Mouse (Mus musculus) neural tube, embryonic 13.5 days (tissue): ENCODE results near the gene Olfr784. TPM values are rescaled to one million over a fixed set of nuclear protein-coding genes. Genes with fewer than 3 reads are reported as not detected.
"Not testable (repeated sequence)": the region's sequence is repeated elsewhere in the genome, so short reads cannot be mapped to it uniquely, and the experiment has no call there.

Experiments used
- ATAC-seq: fragments of 200-750 bp; cut with Nextera tagmentation; 2 replicates; pipeline ENCODE4 v1.8.0; 2017; ENCODE audit warnings: low read depth, mild to moderate bottlenecking, moderate TSS enrichment, moderate library complexity
- H3K27ac ChIP-seq: fragments of 300-500 bp; sonication (generic); replicated peaks from 2 replicates; pipeline ENCODE4 v1.5.1; 2015; ENCODE audit warnings: moderate library complexity, mild to moderate bottlenecking, inconsistent platforms
- H3K27me3 ChIP-seq: fragments of 300-500 bp; sonication (generic); 2 replicates; pipeline ENCODE4 v1.6.1; 2015; ENCODE audit warnings: mild to moderate bottlenecking, inconsistent platforms
- H3K36me3 ChIP-seq: fragments of 300-500 bp; sonication (generic); 2 replicates; pipeline ENCODE4 v1.6.1; 2015; ENCODE audit warnings: mild to moderate bottlenecking, inconsistent platforms
- H3K4me1 ChIP-seq: fragments of 300-500 bp; sonication (generic); replicated peaks from 2 replicates; pipeline ENCODE4 v1.6.1; 2015; ENCODE audit warnings: inconsistent platforms
- H3K4me2 ChIP-seq: fragments of 300-500 bp; sonication (generic); 2 replicates; pipeline ENCODE4 v1.6.1; 2015; ENCODE audit warnings: inconsistent platforms, mild to moderate bottlenecking, moderate library complexity
- H3K4me3 ChIP-seq: fragments of 300-500 bp; sonication (generic); 2 replicates; pipeline ENCODE4 v1.5.1; 2015; ENCODE audit warnings: mild to moderate bottlenecking, inconsistent platforms
- H3K9ac ChIP-seq: fragments of 300-500 bp; sonication (generic); 2 replicates; pipeline ENCODE4 v1.6.1; 2015; ENCODE audit warnings: moderate library complexity, mild to moderate bottlenecking, inconsistent platforms
- H3K9me3 ChIP-seq: fragments of 300-500 bp; sonication (generic); 2 replicates; pipeline ENCODE4 v1.6.1; 2016; ENCODE audit warnings: inconsistent platforms
- WGBS: fragments of 180-500 bp; shearing (Covaris S2); methylation state at CpG from one replicate; pipeline ENCODE4 v1.1.7; 2015; 5-methylcytosine and 5-hydroxymethylcytosine counted together
- polyA plus RNA-seq: library from polyadenylated mRNA; unstranded; fragments of >200 nt; fragmentation: Nextera tagmentation; extraction: Ambion mirVana; gene quantifications from 2 replicates; pipeline ENCODE4 v1.2.1, GENCODE M21; 2015

Olfr784 gene
- 0.08 TPM in 1 of 2 replicates, not detected in the other for polyA plus RNA-seq

- Histone ChIP-seq H3K36me3 (no peaks in the 10 kb centered on the region), H3K27me3 (no peaks in the 10 kb centered on the region), H3K9ac (no peak within 1 kb of the TSS), H3K4me2 (no peak within 1 kb of the TSS), H3K9me3 (no peaks in the 10 kb centered on the region), H3K4me1 (no peaks in the 10 kb centered on the region), H3K4me3 (no peak within 1 kb of the TSS), H3K27ac (no peak within 1 kb of the TSS)
- no peak for ATAC-seq
Observed at GRCm38 (mm10) chr10:129383783-129384182, at the start of gene Olfr784. Gene Olfr784 (plus strand): TSS chr10:129384083.

GRCm38 (mm10) chr10:129348550-129348949 is 35.3 kb upstream of the Olfr784 start, which contains the start of gene Olfr782:
Gene Olfr782 (plus strand): TSS chr10:129348850.
- ATAC-seq, result no peak
- Histone ChIP-seq H3K4me3 (no peak within 1 kb of the TSS), H3K9me3 (no peaks in the 10 kb centered on the region), H3K36me3 (no peaks in the 10 kb centered on the region), H3K9ac (no peak within 1 kb of the TSS), H3K4me1 (no peaks in the 10 kb centered on the region), H3K27me3 (no peaks in the 10 kb centered on the region), H3K4me2 (no peak within 1 kb of the TSS), H3K27ac (no peak within 1 kb of the TSS)
- 80% methylated on average over 3 of the region's 3 CpGs for whole genome bisulfite sequencing

GRCm38 (mm10) chr10:129352475-129352874 is 31.4 kb upstream of the Olfr784 start:
- H3K4me2 ChIP-seq, H3K4me1 ChIP-seq, H3K27ac ChIP-seq, H3K36me3 ChIP-seq, H3K27me3 ChIP-seq, ATAC-seq, H3K9ac ChIP-seq, H3K9me3 ChIP-seq, H3K4me3 ChIP-seq: not testable (repeated sequence)
- 69% methylated on average over 2 of the region's 2 CpGs for WGBS

GRCm38 (mm10) chr10:129356496-129356895 is 27.4 kb upstream of the Olfr784 start:
- not testable (repeated sequence) for H3K27me3 ChIP-seq, ATAC-seq
- WGBS, result 85% methylated on average over 4 of the region's 4 CpGs

GRCm38 (mm10) chr10:129357307-129357706 is 26.6 kb upstream of the Olfr784 start:
- H3K27ac ChIP-seq, result no peak overlapping the region
- no peaks in the 10 kb centered on the region for H3K4me1 ChIP-seq
- 81% methylated on average over 5 of the region's 5 CpGs for WGBS
- no peaks in the 10 kb centered on the region for H3K9me3 ChIP-seq
- H3K4me2 ChIP-seq, result no peak overlapping the region
- no peak for ATAC-seq
- H3K36me3 ChIP-seq, result no peaks in the 10 kb centered on the region
- H3K4me3 ChIP-seq, result no peak overlapping the region
- no peaks in the 10 kb centered on the region for H3K27me3 ChIP-seq
- H3K9ac ChIP-seq, result no peak overlapping the region

More at GRCm38 (mm10) chr10:129356496-129356895, 27.4 kb upstream of the Olfr784 start:
- not testable (repeated sequence) for H3K27ac ChIP-seq, H3K9ac ChIP-seq, H3K9me3 ChIP-seq, H3K4me2 ChIP-seq, H3K4me1 ChIP-seq, H3K4me3 ChIP-seq, H3K36me3 ChIP-seq

GRCm38 (mm10) chr10:129374051-129374450 is 9.8 kb upstream of the Olfr784 start:
- not testable (repeated sequence) for H3K27me3 ChIP-seq, H3K9ac ChIP-seq, H3K4me1 ChIP-seq, H3K4me3 ChIP-seq, H3K27ac ChIP-seq, H3K9me3 ChIP-seq, H3K36me3 ChIP-seq, ATAC-seq, H3K4me2 ChIP-seq
- 90% methylated on average over 5 of the region's 5 CpGs for WGBS

GRCm38 (mm10) chr10:129400892-129401291 is 17.0 kb downstream of the Olfr784 start:
- H3K36me3 ChIP-seq, result no peaks in the 10 kb centered on the region
- H3K9ac ChIP-seq, result no peak overlapping the region
- no peak for ATAC-seq
- H3K9me3 ChIP-seq, result no peaks in the 10 kb centered on the region
- WGBS, result 46% methylated on average over 5 of the region's 5 CpGs
- H3K27ac ChIP-seq, result no peak overlapping the region
- H3K4me1 ChIP-seq, result no peaks in the 10 kb centered on the region
- no peak overlapping the region for H3K4me3 ChIP-seq
- no peak overlapping the region for H3K4me2 ChIP-seq
- H3K27me3 ChIP-seq, result no peaks in the 10 kb centered on the region

- 79% methylated on average over 2 of the region's 2 CpGs for WGBS
- Histone ChIP-seq H3K4me2 (no peak within 1 kb of the TSS), H3K9me3 (no peaks in the 10 kb centered on the region), H3K27me3 (no peaks in the 10 kb centered on the region), H3K27ac (no peak within 1 kb of the TSS), H3K4me1 (no peaks in the 10 kb centered on the region), H3K36me3 (no peaks in the 10 kb centered on the region), H3K4me3 (no peak within 1 kb of the TSS), H3K9ac (no peak within 1 kb of the TSS)
- ATAC-seq, result no peak
Observed at GRCm38 (mm10) chr10:129405126-129405525, 21.2 kb downstream of the Olfr784 start, which contains the start of gene Olfr785. Gene Olfr785 (plus strand): TSS chr10:129405426.

- Histone ChIP-seq H3K4me3 (no peak within 1 kb of the TSS), H3K9ac (no peak within 1 kb of the TSS)
Observed at GRCm38 (mm10) chr10:129427006-129427405, 43.1 kb downstream of the Olfr784 start, which contains the start of gene Olfr786. Gene Olfr786 (plus strand): TSS chr10:129427306.

More at GRCm38 (mm10) chr10:129427006-129427405, 43.1 kb downstream of the Olfr784 start, which contains the start of gene Olfr786:
- H3K27ac ChIP-seq, result no peak within 1 kb of the TSS
- no peak for ATAC-seq
- no peaks in the 10 kb centered on the region for H3K4me1 ChIP-seq
- H3K36me3 ChIP-seq, result no peaks in the 10 kb centered on the region
- no peaks in the 10 kb centered on the region for H3K9me3 ChIP-seq
- H3K4me2 ChIP-seq, result no peak within 1 kb of the TSS
- H3K27me3 ChIP-seq, result no peaks in the 10 kb centered on the region

Other genes starting within 250 kb of the Olfr784 start
- not detected in 2 replicates for gene Olfr770, start 245.1 kb upstream of the Olfr784 start, polyA plus RNA-seq
- gene Olfr771, start 219.3 kb upstream of the Olfr784 start, polyA plus RNA-seq, result not detected in 2 replicates
- gene Olfr772, start 206.2 kb upstream of the Olfr784 start, polyA plus RNA-seq, result not detected in 2 replicates
- not detected in 2 replicates for gene Olfr773, start 196.7 kb upstream of the Olfr784 start, polyA plus RNA-seq
- gene Olfr774, start 147.9 kb upstream of the Olfr784 start, polyA plus RNA-seq, result not detected in 2 replicates
- gene Olfr775, start 135.7 kb upstream of the Olfr784 start, polyA plus RNA-seq, result not detected in 2 replicates
- gene Olfr776, start 125.0 kb upstream of the Olfr784 start, polyA plus RNA-seq, result not detected in 2 replicates
- not detected in 2 replicates for gene Olfr777, start 112.6 kb upstream of the Olfr784 start, polyA plus RNA-seq
- gene Olfr780, start 66.0 kb upstream of the Olfr784 start, polyA plus RNA-seq, result not detected in 2 replicates
- gene Olfr781, start 55.2 kb upstream of the Olfr784 start, polyA plus RNA-seq, result not detected in 2 replicates
- not detected in 2 replicates for gene Olfr782, start 35.2 kb upstream of the Olfr784 start, polyA plus RNA-seq
- gene Olfr785, start 21.3 kb downstream of the Olfr784 start, polyA plus RNA-seq, result not detected in 2 replicates
- not detected in 2 replicates for gene Olfr786, start 43.2 kb downstream of the Olfr784 start, polyA plus RNA-seq
- 0.14 TPM in 1 of 2 replicates, not detected in the other for gene Olfr787, start 77.8 kb downstream of the Olfr784 start, polyA plus RNA-seq
- not detected in 2 replicates for gene Olfr788, start 86.9 kb downstream of the Olfr784 start, polyA plus RNA-seq
- gene Olfr789, start 100.7 kb downstream of the Olfr784 start, polyA plus RNA-seq, result not detected in 2 replicates
- not detected in 2 replicates for gene Olfr790, start 114.4 kb downstream of the Olfr784 start, polyA plus RNA-seq
- gene Olfr791, start 137.7 kb downstream of the Olfr784 start, polyA plus RNA-seq, result not detected in 2 replicates
- gene Olfr792, start 155.1 kb downstream of the Olfr784 start, polyA plus RNA-seq, result not detected in 2 replicates
- not detected in 2 replicates for gene Olfr794, start 183.6 kb downstream of the Olfr784 start, polyA plus RNA-seq
- not detected in 2 replicates for gene Olfr796, start 228.5 kb downstream of the Olfr784 start, polyA plus RNA-seq
- gene Olfr798, start 243.9 kb downstream of the Olfr784 start, polyA plus RNA-seq, result not detected in 2 replicates